In genomic region chr17:21536676-21537075, GRCm38 (mm10) we compare ENCODE assay signal across 13 mouse cellular contexts. TPM values are rescaled to one million over a fixed set of nuclear protein-coding genes. Genes with fewer than 3 reads are reported as not detected.
DNase-seq lines count a peak whose midpoint lies in the region; ATAC-seq and TF ChIP-seq lines count a peak whose summit lies in the region.
"Had no signal": no experiment of that assay in that cellular context is flagged by ENCODE, and none has a peak within 500 bp of the region (broad histone marks: within the 10 kb centered on the region; RNA-seq: fewer than 3 reads in every experiment).

No protein-coding gene starts in this region.

- dilution Hi-C loops in CH12.LX (cut with MboI; ENCODE audit: extremely low pct_ligation_motif_present, extremely low pct_unique_long_range_greater_than_20kb, low sequenced_read_pairs): no loop called here

- in situ Hi-C loops in CH12.LX (cut with MboI; ENCODE audit: low pct_ligation_motif_present, low pct_unique_long_range_greater_than_20kb, low sequenced_read_pairs): no loop called here

- peak; percentile 14 to 28 for DNase-seq in heart, postnatal 10 days
- no peak for DNase-seq in heart, adult 8-10 months (ENCODE audit: low spot score)
- DNase-seq in A20 (ENCODE audit: low read depth, low spot score) (peak; percentile 49), CH12.LX (ENCODE audit: extremely low read depth) (peak; percentile 35)
- peak; percentile 87 for DNase-seq in induced T-regulatory cell, adult 2 months (ENCODE audit: low read depth)
- DNase-seq in thymus, postnatal 25 days: no peak
- DNase-seq in liver, postnatal 0 days: no peak
- DNase-seq: gastrocnemius, postnatal 10 days; layer of hippocampus, postnatal 36 days; liver; right cerebral cortex, postnatal 14 days had no signal

- H3K9me3 ChIP-seq in CH12.LX (replicated peaks; ENCODE audit: low read length): no peaks in the 10 kb centered on the region
- no peaks in the 10 kb centered on the region for H3K9me3 ChIP-seq in liver, postnatal 0 days (ENCODE audit: low read length)
- H3K9me3 ChIP-seq: hindbrain, embryonic 13.5 days; neural tube, embryonic 13.5 days had no signal

- H3K27ac ChIP-seq in CH12.LX (ENCODE audit: insufficient read depth, low read depth): 0 out of 2 replicates have a peak overlapping the region, but pooled peaks have one; percentile 24
- no peak overlapping the region for H3K27ac ChIP-seq in liver, postnatal 0 days (ENCODE audit: low read depth)
- H3K27ac ChIP-seq: hindbrain, embryonic 13.5 days; neural tube, embryonic 13.5 days had no signal

- ATAC-seq in liver, postnatal 0 days: no peak

- H3K36me3 ChIP-seq in CH12.LX (replicated peaks in 1 of 2; ENCODE audit: control insufficient read depth in 1 of 2, insufficient read depth in 1 of 2, low read length in 1 of 2): peaks cover 3 to 24% of the 10 kb centered on the region in 2 experiments
- H3K36me3 ChIP-seq in liver, postnatal 0 days (replicated peaks; ENCODE audit: insufficient read depth, low read length): no peaks in the 10 kb centered on the region
- H3K36me3 ChIP-seq: hindbrain, embryonic 13.5 days; neural tube, embryonic 13.5 days had no signal

- peaks cover 4 to 29% of the 10 kb centered on the region in 2 experiments; a peak in 3 of 4 replicates for H3K4me1 ChIP-seq in CH12.LX (ENCODE audit: control insufficient read depth in 1 of 2, insufficient read depth in 2 of 2)
- peaks cover 24% of the 10 kb centered on the region for H3K4me1 ChIP-seq in liver, postnatal 0 days (ENCODE audit: insufficient read depth)

- TF ChIP-seq RAD21 in CH12.LX (IDR thresholded peaks at IDR 0.05; ENCODE audit: low read depth, low read length): no peak

- peaks cover 15% of the 10 kb centered on the region for H3K79me2 ChIP-seq in CH12.LX (replicated peaks; ENCODE audit: control insufficient read depth, extremely low read depth, insufficient read depth, poor library complexity, severe bottlenecking)

- no peak for TF ChIP-seq POLR2A in CH12.LX (IDR thresholded peaks at IDR 0.05; ENCODE audit: low read depth, low read length)

- intact Hi-C loops in heart, postnatal 10 days (cut with DNase I): loop anchor here (10.0 kb wide), 1 partner anchor 592 kb away; the partner anchor contains the start of gene Ppp2r1a

- no peaks in the 10 kb centered on the region for H3K27me3 ChIP-seq in CH12.LX (replicated peaks)
- H3K27me3 ChIP-seq in liver, postnatal 0 days (ENCODE audit: insufficient read depth, low read length): no peaks in the 10 kb centered on the region
- H3K27me3 ChIP-seq: hindbrain, embryonic 13.5 days; neural tube, embryonic 13.5 days had no signal

- H3K4me3 ChIP-seq in CH12.LX (replicated peaks in 1 of 3; ENCODE audit: low read depth in 2 of 3, low read length in 2 of 3, poor library complexity in 1 of 3): peak overlapping the region; percentile 39 to 79 (median 73)
- no peak overlapping the region for H3K4me3 ChIP-seq in liver, postnatal 0 days (ENCODE audit: low read depth, low read length)

- peak overlapping the region; percentile 85 for H3K4me2 ChIP-seq in CH12.LX (ENCODE audit: insufficient read depth, low read depth, poor library complexity, severe bottlenecking)
- no peak overlapping the region for H3K4me2 ChIP-seq in liver, postnatal 0 days (ENCODE audit: low read depth, low read length)

- TF ChIP-seq CTCF in CH12.LX (conservative IDR thresholded peaks at IDR 0.05 in 1 of 2, IDR thresholded peaks at IDR 0.05 in 1 of 2; ENCODE audit: low read depth in 2 of 2, low read length in 2 of 2): no peak
- no peak for TF ChIP-seq CTCF in liver, postnatal 0 days (IDR thresholded peaks at IDR 0.05; ENCODE audit: low read depth)

- peak overlapping the region; percentile 83; the same call in 1 of the 2 replicates for H3K9ac ChIP-seq in CH12.LX (ENCODE audit: insufficient read depth, low read depth)
- no peak overlapping the region for H3K9ac ChIP-seq in liver, postnatal 0 days (replicated peaks)
- H3K9ac ChIP-seq: hindbrain, embryonic 13.5 days had no signal

- WGBS in liver, postnatal 0 days (ENCODE audit: insufficient replicate concordance): 56% methylated on average over 2 of the region's 2 CpGs

- TF ChIP-seq EP300 in CH12.LX (IDR thresholded peaks at IDR 0.05; ENCODE audit: low read length): no peak
- no peak for TF ChIP-seq EP300 in liver, postnatal 0 days (IDR thresholded peaks at IDR 0.05; ENCODE audit: low read depth)

TF ChIP-seq in CH12.LX, 34 proteins besides CTCF, POLR2A, EP300 and RAD21:
- TF ChIP-seq UBTF (IDR thresholded peaks at IDR 0.05; ENCODE audit: low read depth, low read length) (no peak), NRF1 (IDR thresholded peaks at IDR 0.05; ENCODE audit: low read depth, low read length) (no peak), MEF2A (IDR thresholded peaks at IDR 0.05; ENCODE audit: borderline replicate concordance, low read depth, low read length) (no peak), TBP (conservative IDR thresholded peaks at IDR 0.05; ENCODE audit: low read depth, low read length) (0 out of 2 replicates have a peak, but pooled peaks have one; percentile 13), ZKSCAN1 (IDR thresholded peaks at IDR 0.05; ENCODE audit: borderline replicate concordance, low read depth, low read length) (no peak), SMC3 (IDR thresholded peaks at IDR 0.05; ENCODE audit: low read depth, low read length) (no peak), MAX (IDR thresholded peaks at IDR 0.05; ENCODE audit: low read length) (no peak), CHD1 (IDR thresholded peaks at IDR 0.05; ENCODE audit: low read depth, low read length) (no peak)

RNA-seq across cellular contexts. Expression of gene Zfp52, which starts 1.3 kb away (rescaled TPM):
- 1 to 10 TPM; 6.4 to 7.2 TPM for total RNA-seq in heart, postnatal 10 days (2021)
- total RNA-seq in heart, adult 8-10 months (2022): 1 to 10 TPM; 5.4 to 7.1 (median 6.2) TPM
- total RNA-seq in CH12.LX (2012; rRNA removed) (8.6 and 9.6 TPM in 2 replicates), CH12.LX (2014; rRNA removed) (15.4 and 16.3 TPM in 2 replicates)
- polyA plus RNA-seq in CH12.LX (2012; ENCODE audit: insufficient read length, low read depth): 5.9 and 6.4 TPM in 2 replicates
- 0.85 and 1.2 TPM in 2 replicates for polyA plus RNA-seq in liver, postnatal 0 days (2015; fragmentation: Nextera tagmentation; extraction: Ambion mirVana)

RNA-seq across cellular contexts. Expression of gene Zfp948, which starts 30.1 kb away (rescaled TPM):
- total RNA-seq in heart, postnatal 10 days (2021): 1 to 10 TPM; 6.8 to 7.1 TPM
- total RNA-seq in heart, adult 8-10 months (2022): 1 to 10 TPM; 2.8 to 3.5 (median 3.1) TPM
- total RNA-seq in CH12.LX (2012; rRNA removed): 0.72 and 0.97 TPM in 2 replicates
- 1.6 and 1.7 TPM in 2 replicates for total RNA-seq in CH12.LX (2014; rRNA removed)
- polyA plus RNA-seq in CH12.LX (2012; ENCODE audit: insufficient read length, low read depth): 0.67 and 0.74 TPM in 2 replicates
- polyA plus RNA-seq in liver, postnatal 0 days (2015; fragmentation: Nextera tagmentation; extraction: Ambion mirVana): 3.2 and 3.7 TPM in 2 replicates

RNA-seq across cellular contexts. Expression of gene Zfp53, which starts 47.9 kb away (rescaled TPM):
- total RNA-seq in heart, postnatal 10 days (2021): 1 to 10 TPM; 2.5 to 2.9 TPM
- 1 to 10 TPM; 1.8 to 3.1 (median 2.4) TPM for total RNA-seq in heart, adult 8-10 months (2022)
- total RNA-seq in CH12.LX (2012; rRNA removed) (4.7 and 5.4 TPM in 2 replicates), CH12.LX (2014; rRNA removed) (8.4 and 9.6 TPM in 2 replicates)
- polyA plus RNA-seq in CH12.LX (2012; ENCODE audit: insufficient read length, low read depth): 2.4 and 3.7 TPM in 2 replicates
- 2.7 and 3.5 TPM in 2 replicates for polyA plus RNA-seq in liver, postnatal 0 days (2015; fragmentation: Nextera tagmentation; extraction: Ambion mirVana)

Comparison
In these comparisons a context has a peak if more than half of its experiments do, and no peak if none do; other contexts are left out.
1. DNase-seq: peak in heart, postnatal 10 days (2 of 2), A20 (single experiment), CH12.LX (single experiment) and induced T-regulatory cell, adult 2 months (single experiment); none in heart, adult 8-10 months (single experiment), thymus, postnatal 25 days (single experiment) and liver, postnatal 0 days (single experiment).